Mouse (Mus musculus) T-helper 17 cell (primary cell): ENCODE measurements around the gene Cept1.
"Not testable (repeated sequence)": the region's sequence is repeated elsewhere in the genome, so short reads cannot be mapped to it uniquely, and the experiment has no call there.

Source experiments
- in situ Hi-C, 2 experiments: fragments of 300-600 bp; cut with MboI, MseI; formaldehyde crosslinking; loops; 1 replicate in 1 of 2; 2 replicates in 1 of 2; pipeline ENCODE4 v1.15.1; 2025; ENCODE audit warnings: high pct_unique_total_duplicates in 2 of 2

The Cept1 gene

GRCm38 (mm10) chr3:106547171-106547923, at the start of gene Cept1, which contains the start of gene Dram2:
Gene Cept1 (minus strand): TSS chr3:106547802.
Gene Dram2 (plus strand): TSS chr3:106547798.
- in situ Hi-C loops, result no loop called here

- in situ Hi-C loops, result not testable (repeated sequence)
Observed at GRCm38 (mm10) chr3:106593631-106594030, 46.0 kb upstream of the Cept1 start.

GRCm38 (mm10) chr3:106579296-106579695, 31.7 kb upstream of the Cept1 start:
- in situ Hi-C loops, result no loop called here

- in situ Hi-C loops, result no loop called here
Observed at GRCm38 (mm10) chr3:106573191-106573590, 25.6 kb upstream of the Cept1 start.

GRCm38 (mm10) chr3:106565876-106566275, 18.3 kb upstream of the Cept1 start:
- in situ Hi-C loops, result no loop called here

GRCm38 (mm10) chr3:106558271-106558670, 10.7 kb upstream of the Cept1 start:
- in situ Hi-C loops, result loop anchor here in 1 of 2 experiments (10.0 kb wide), 1 partner anchor 477 kb away; the partner anchor contains the start of gene Kcna3

GRCm38 (mm10) chr3:106555743-106556250, 8.2 kb upstream of the Cept1 start:
- in situ Hi-C loops, result loop anchor here in 1 of 2 experiments (10.0 kb wide), 1 partner anchor 479 kb away; the partner anchor contains the start of gene Kcna3

- in situ Hi-C loops, result loop anchor here in 1 of 2 experiments (10.0 kb wide), 1 partner anchor 481 kb away; the partner anchor contains the start of gene Kcna3
Observed at GRCm38 (mm10) chr3:106553411-106553810, 5.8 kb upstream of the Cept1 start.

GRCm38 (mm10) chr3:106548971-106549370, 1.4 kb upstream of the Cept1 start:
- in situ Hi-C loops, result no loop called here

GRCm38 (mm10) chr3:106547924-106548539, 430 bp upstream of the Cept1 start:
- in situ Hi-C loops, result no loop called here

GRCm38 (mm10) chr3:106544721-106545316, 2.8 kb downstream of the Cept1 start:
- in situ Hi-C loops, result no loop called here

- in situ Hi-C loops, result no loop called here
Observed at GRCm38 (mm10) chr3:106533277-106533676, 14.3 kb downstream of the Cept1 start.

GRCm38 (mm10) chr3:106528032-106528431, 19.6 kb downstream of the Cept1 start:
- in situ Hi-C loops, result no loop called here

GRCm38 (mm10) chr3:106526411-106526810, 21.2 kb downstream of the Cept1 start:
- in situ Hi-C loops, result no loop called here

GRCm38 (mm10) chr3:106522730-106523129, 24.9 kb downstream of the Cept1 start:
- in situ Hi-C loops, result no loop called here

GRCm38 (mm10) chr3:106515016-106515415, 32.6 kb downstream of the Cept1 start:
- in situ Hi-C loops, result no loop called here

- in situ Hi-C loops, result no loop called here
Observed at GRCm38 (mm10) chr3:106510669-106511068, 36.9 kb downstream of the Cept1 start.

GRCm38 (mm10) chr3:106502892-106503291, 44.7 kb downstream of the Cept1 start:
- in situ Hi-C loops, result no loop called here

- in situ Hi-C loops, result no loop called here
Observed at GRCm38 (mm10) chr3:106500510-106500909, 47.1 kb downstream of the Cept1 start.

GRCm38 (mm10) chr3:106496996-106497395, 50.6 kb downstream of the Cept1 start:
- in situ Hi-C loops, result no loop called here

- in situ Hi-C loops, result no loop called here
Observed at GRCm38 (mm10) chr3:106496045-106496721, 51.4 kb downstream of the Cept1 start.
